Mouse (Mus musculus) urinary bladder, postnatal 14 days (tissue): Measurements from ENCODE around the gene Lrrc57.
A peak's percentile ranks its signal among the peaks of the same experiment; 100 is the strongest.

Experiments
- DNase-seq: peaks from one replicate; pipeline ENCODE4 v3.0.0; 2021; ENCODE audit warnings: low spot score

Gene Lrrc57

DNA sequence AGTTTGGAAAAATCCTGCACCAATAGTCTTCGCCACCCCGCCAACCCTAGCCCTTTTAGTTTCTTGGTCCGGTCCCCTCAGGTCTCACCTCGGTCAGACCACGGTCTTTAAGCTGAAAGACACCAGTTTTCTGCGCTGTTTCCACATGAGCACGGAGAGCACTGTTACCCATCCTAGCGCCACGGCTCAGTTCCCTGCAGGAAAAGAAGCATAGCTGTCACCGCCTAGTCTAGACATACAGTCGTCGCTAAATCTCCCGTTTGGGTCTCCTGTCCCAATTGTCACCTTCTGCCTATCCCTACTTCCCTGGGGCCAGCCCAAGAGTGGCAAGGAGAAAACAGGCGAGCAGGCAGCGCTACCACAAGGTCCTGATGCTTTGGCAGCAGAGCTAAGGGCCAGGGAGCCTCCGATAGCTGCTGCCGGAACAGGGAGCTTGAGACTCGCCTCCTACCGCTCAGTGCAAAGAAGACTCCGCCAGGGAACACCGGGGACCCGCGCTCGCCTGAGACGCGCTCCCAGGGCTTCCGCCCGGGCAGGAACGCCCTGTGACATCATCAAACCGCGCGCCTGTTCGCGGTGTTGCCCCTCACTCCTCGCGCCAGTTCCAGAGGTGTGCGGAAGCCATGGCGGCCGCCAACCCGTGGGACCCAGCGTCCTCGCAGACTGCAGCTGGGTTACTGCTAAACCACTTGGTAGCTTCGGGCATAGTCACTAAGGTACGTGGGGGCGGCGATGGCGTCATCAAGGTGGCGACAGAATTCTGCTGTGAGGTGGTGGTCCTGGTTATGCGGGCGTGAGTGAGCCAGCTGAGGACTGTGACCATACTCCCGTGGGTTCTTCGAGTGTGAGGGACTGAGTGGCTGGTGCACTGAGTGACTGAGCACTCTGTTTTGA lies at the start of gene Lrrc57, which contains the start of gene Haus2:
Gene Lrrc57, minus strand, starts transcription at position 691 of the 894 bp plus-strand sequence.
Gene Haus2, plus strand, starts transcription at position 554 of the 894 bp plus-strand sequence.
- DNase-seq = peak; percentile 92

DNA sequence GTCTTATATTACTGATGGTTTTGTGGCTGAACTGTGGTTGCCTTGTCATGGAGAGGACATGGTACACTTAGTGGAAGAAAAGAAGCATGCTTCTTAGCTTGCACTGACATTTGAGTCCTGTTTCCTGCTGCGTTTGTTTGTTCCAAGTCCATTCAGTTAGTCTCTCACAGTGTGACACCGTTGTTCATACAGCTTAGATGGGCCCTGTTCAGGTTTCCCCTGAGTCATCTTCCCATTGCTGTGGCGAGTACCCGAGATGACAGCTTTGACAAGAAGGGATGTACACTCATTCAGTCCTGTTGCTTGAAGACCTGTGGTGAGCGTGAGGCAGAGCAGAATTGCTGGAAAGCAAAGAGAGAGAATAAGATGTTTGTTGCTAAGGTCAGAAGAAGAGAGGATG lies 49.2 kb upstream of the Lrrc57 start:
- no peak for DNase-seq

DNA sequence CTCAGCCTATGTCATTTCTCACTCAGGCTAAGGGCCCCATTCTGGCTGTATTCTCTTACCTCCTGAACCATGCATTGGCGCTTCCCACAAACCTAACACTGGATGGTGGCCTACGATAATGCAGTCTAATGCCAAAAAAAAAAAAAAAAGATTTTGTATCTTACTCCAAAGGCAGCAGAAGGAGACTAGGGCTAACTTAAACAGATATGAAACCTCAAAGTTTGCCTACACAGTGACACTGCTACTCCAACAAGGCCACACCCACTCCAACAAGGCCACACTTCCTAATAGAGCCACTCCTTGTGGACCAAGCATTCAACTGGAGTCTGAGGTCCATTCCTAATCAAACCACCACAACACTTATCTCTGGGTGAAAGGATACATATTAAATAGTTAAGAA lies 47.4 kb upstream of the Lrrc57 start:
- DNase-seq = no peak

DNA sequence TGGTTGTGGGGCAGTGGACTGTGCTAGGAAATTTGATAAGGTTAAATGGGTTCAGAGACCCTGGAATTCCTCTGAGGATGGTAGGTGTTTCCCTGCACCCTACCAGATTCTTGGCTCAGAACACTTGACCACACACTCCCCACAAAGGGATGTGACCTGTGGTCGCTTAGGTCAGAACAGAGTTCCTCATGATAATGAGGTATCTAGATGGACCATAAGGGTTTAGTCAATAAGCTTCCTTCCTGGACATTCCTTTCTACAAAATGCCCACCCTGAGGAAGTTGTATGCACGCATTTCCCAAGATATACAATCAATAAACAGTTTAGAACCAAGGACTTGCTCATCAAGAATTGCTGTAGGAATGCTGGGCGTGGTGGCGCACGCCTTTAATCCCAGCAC lies 46.6 kb upstream of the Lrrc57 start:
- DNase-seq = no peak

DNA sequence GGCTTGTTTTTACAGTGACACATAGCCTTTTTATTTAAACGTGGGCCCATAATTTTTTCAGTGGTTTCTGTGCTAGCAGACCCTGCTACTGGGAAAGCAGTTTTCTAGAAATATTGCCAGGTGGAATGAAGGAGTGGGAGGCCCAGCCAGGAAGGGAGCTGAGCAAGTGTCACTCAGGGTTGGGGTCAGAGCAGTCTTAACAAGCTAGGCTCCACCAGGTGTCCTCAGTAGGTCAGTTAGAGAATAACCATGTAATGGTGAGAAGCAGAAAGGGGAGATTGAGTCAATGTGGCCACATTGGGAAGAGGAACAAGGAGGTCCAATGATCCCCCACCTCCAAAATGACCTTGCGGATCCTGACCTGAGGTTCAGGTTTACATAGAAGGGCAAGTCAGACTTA lies 45.4 kb upstream of the Lrrc57 start:
- no peak for DNase-seq

DNA sequence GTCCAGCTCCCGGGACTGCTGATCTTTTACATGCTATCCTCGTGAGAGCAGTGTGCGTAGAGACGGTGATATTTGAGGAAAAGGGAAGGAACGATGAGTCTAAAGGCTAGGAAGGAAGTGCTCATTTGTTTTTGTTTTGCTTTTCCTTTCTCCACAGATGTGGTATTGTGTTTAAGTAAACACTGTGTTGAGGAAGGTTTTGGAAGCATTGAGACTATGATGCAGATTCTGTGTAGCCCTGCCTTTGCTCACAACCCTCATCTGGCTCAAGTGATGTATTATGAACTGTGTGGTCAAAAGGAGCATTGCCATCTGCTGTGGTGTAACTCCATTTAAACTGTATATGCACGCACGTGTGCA lies 43.6 kb upstream of the Lrrc57 start:
- DNase-seq = no peak

DNA sequence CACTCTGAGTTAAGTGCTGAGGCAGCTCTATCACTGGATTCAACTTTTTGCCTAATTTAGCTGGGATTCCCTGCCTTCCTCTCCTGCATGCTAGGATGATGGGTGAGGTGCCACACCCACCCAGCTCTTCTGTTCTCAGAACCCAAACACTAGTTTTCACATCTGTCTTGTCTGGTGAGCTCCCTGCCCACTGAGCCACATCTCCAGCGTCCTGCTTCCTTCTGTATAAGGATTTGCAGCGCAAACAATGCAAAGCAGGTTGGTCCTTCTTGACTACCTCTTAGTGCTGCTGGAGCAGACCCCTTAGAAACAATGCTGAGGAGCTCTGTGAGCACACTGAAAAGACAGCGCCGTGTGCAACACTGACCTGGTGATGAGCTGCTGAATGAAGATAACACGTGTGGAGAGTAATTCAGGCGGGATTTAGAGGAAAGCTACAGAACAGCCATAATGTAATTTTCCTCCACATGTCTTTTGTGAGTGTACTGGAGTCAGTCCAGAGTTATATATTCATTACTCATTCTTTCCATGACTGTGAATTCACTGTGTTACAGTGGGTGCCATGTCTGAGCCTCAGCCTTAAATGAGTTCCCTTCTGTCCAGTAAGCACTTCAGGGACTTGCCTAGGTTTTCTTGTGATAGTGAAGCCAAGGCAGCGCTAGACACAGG lies 43.1 kb upstream of the Lrrc57 start:
- DNase-seq = no peak

DNA sequence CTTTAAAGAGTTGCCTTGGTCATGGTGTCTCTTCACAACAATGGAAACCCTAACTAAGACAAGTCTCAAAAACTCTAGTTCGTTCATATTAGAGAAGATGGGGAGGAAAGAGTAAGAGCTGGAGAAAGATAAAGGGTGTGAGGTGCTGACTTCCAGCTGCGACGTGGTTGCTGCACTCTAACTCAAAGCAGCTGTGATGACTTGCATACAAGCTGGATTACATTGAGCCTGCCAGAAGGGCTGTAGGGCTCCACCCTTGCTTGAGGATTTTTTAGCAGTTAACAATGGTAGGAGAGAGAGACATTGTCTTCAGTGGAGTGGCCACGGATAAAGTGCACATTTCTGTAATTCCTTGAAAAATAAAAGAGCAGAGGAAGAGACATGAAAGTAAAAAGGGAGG lies 37.5 kb upstream of the Lrrc57 start:
- DNase-seq = peak; percentile 35

DNA sequence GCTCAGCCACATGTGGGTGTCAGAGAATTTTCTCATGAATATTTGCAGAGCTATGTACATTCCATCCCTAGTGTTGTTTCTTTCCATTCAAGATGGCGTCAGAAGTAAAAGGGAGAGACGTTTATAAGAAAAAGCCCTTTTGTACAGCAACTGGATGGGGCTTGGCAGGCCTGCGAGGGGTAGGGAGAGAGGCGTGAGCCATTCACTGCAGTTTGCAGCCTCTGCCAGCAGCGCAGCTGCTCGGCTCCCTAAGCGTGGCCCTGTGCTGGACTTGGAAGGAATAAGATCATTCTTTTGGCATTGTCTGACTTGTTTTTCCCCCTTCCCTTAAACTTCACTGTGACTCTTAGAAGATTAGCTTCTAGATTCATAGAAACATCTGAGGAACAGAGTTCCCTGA lies 34.5 kb upstream of the Lrrc57 start:
- peak; percentile 64 for DNase-seq

DNA sequence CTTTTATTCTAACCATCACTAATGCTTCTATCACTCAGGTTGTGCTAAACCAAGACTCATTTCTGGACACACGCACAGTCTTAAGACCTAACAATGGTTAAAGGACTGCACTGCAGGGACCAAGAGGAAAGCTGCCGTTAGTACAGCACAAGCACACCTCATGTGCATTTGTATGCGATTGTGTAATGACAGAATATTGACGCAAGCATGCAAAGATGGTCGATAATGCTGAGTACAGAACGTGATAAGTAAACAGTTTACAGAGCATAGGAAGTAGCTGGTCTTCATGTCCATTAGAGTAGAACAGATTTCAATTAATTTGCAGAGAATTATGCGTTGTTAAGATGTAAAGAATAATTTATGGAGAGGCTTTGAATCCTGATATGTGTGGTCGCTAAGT lies 31.5 kb upstream of the Lrrc57 start:
- DNase-seq = no peak

DNA sequence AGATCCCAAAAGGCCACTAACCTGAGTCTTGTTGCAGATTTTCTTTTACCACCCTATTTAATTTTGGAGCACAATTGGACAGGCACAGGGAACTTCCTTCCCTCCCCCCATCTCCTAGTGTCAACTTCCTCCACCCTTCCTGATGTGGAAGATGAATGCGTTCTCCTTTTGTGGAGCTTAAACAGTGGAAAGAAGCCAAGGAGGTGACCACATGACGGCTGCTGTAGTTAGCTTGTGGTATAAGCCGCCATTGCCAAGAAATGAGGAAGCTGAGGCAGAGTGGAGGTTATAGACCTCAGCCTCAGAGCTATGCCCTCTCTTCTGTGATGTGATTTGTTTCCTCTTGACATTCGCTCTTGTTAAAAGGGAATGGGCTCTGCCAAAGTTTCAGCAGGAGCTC lies 22.6 kb upstream of the Lrrc57 start:
- no peak for DNase-seq

DNA sequence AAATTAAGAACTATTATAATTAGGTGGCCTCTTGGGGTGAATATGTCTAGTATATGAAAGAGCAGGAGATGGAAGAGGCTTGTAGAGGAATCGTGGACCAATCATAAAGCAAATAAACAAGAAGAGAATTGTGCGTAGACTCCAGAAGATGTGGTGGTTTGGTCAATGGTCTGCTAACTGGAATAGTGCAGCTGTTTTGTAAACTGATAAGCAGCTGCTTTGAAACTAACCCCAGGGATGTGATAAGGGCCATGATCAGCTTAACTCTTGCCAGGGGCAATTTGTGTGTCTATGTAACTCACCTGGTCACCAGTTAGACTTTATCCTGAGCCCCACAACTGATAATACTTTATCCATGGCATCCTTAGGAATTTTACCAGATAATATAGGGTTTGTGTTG lies 22.2 kb upstream of the Lrrc57 start:
- DNase-seq = no peak

DNA sequence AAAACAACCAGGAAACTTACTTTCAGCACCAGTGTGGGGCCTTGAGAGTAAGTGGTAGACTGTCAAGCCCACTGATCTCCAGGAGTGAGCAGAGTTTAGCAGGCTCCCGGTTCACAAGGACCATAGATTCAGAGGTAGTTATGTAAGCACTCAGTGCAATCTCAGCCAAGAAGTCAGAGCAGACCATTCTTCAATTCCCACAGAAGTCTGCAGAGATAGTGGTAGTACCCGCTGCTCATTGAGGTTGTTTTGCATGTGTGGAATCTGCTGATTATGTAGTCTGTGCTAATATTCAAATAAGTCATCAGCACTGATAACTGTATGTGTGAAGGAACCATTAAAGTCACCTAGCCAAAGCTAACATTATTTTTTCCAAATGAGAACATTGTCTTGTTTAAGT lies 21.3 kb upstream of the Lrrc57 start:
- DNase-seq = no peak

DNA sequence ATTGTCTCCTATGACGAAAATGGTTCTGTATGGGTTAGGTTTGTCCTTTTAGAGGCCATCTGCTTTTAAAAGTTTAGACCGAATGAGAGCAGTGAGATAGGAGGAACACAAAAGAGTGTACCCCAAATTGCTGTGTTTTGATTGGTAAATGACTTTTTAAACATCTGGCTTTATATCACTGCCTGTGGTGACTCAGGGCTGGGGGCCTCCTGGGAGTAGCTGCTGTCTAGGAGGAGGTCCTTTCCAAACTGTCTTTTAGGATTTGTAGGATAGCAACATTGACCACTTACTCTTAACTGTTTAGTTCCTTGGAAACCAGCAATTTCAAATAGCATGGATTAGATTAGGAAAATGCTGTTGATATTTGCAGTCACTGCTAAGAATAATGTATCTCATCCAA lies 20.9 kb upstream of the Lrrc57 start:
- DNase-seq = no peak

DNA sequence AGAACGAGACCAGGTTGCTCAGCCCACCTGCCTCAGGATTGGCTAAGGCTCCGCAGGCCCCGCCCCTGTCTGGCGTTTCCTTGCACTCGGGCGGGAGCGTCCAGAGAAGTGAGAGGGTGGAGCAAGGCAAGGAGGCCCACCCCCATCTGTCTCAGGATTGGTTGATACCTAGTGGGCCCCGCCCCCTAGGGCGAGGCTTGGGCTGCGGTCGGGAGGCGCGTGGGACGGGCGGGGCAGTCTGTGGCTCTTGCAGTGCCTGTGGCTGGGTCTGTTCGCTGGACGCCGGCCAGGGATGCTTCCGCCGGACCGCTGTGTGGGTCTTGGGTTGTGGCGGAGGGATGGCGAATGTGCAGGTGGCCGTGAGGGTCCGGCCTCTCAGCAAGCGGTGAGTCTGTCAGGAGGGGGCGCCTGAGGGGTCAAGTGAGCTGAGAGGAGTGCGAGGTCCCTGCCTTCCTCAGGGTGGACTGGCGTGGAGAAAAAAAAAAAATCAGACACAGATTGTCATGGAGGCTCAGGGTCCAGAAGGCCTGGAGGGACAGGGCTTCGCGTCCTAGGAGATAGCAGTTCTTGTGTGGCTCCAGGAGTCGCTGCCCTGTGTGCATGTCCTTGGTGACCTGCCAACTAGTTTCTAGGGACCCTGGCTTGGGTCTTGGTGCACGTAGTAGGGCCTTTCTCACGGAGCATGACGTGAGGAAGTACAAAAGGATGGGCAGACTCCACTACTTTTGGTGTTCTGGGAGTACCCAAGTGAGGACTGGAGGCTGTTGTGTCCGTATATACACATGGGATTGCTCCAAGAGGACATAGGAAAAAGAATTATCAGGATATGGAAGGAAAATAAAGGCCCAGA lies 19.8 kb upstream of the Lrrc57 start, which contains the start of gene Stard9:
Gene Stard9, plus strand, starts transcription at position 236 of the 850 bp plus-strand sequence.
- peak; percentile 98 for DNase-seq

DNA sequence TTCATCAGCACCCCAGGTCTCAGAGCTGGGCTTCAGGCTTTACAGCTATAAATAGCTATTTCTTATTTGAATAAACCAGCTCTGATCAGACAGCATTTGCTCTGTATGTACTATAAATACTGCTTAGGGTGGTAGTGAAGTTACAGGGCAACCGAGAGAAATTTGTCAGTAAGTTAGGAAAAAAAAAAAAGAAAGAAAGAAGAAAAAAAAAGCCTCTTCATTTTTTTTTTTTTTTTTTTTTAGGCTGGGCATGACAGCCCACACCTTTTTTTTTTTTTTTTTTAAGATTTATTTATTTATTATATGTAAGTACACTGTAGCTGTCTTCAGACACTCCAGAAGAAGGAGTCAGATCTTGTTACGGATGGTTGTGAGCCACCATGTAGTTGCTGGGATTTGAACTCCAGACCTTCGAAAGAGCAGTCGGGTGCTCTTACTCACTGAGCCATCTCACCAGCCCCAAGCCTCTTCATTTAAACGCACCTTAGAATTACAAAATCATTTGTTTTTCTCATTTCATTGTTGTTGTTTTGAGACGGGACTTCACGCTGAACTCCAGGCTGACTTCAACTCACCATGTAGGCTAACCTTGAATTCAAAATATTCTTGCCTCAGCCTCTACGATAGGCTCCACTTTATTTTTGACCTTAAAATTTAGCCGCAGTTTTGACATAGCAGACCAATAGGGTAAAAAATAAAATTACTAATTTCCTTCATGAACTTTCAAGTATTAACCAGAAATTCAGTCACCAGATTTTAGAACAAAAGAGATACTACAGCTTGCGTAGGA lies 19.0 kb upstream of the Lrrc57 start:
- no peak for DNase-seq

DNA sequence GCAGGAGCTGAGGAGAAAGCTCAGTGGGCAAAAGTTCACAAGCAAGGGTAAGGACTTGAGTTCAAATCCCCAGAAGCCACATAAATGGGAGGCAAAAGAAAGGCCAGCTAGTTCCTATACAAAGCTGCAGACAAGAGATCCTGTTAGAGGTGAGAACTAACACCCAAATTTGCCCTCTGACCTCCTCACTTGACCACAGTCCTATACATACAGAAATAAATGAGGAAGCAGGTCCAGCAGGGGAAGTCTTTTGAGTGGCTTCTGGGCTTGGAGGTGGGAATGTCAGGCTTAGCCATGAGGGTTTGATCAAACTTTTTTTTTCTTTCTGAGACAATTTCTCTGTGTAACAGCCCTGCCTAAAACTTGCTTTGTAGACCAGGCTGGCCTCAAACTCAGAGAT lies 13.6 kb upstream of the Lrrc57 start:
- no peak for DNase-seq

DNA sequence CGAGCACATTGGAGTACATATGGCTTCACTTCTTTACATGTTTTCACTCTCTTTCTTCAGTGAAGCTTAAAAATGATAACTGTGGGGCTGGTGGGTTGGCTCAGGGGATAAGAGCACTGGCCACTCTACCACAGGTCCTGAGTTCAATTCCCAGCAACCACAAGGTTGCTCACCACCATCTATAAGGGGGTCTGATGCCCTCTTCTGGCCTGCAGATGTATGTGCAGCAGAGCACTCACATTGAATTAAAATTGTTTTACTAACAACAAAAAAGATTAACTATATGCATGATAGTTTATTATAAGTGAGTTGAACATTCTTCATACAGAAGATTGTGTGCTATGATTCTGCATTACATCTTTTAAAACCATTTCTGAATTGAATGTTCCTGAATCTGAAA lies 10.2 kb upstream of the Lrrc57 start:
- no peak for DNase-seq

DNA sequence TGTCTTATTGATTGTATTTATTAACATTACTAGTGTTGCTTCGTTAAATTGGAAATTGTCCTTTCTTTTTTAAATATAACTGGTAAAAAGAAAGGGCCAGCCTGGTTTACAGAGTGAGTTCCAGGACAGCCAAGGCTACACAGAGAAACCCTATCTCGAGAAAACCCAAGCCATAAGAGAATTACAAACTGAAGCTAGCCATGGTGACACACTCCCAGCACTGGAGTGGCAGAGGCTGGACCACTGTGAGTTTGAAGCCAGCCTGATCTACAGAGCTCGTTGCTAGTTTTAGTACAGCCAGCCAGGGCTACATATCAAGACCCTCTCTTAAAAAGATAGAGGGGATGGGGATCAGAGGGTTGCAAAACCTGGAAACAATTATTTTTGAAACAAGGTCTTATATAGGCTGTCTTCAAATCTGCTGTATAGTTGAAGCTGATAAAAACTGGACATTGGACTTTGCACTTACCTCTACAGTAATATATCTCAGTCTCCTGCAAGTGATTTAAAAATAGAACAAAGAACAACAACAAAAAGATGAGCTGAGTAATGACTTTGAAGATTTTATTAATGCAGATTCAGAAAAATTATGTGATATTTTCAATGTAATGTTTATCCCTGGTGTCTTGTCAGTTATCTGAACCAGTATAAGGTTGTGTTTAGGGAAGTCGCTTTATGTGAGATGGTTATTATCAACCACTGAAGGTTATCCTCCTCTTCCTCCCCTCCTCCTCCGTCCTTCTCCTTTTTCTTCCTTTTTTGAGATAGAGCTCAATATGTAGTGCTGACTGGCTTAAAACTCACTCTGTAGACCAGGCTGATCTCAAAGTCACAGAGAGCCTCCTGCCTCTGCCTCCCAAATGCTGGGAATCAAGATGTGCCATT lies 7.2 kb upstream of the Lrrc57 start:
- DNase-seq = no peak

DNA sequence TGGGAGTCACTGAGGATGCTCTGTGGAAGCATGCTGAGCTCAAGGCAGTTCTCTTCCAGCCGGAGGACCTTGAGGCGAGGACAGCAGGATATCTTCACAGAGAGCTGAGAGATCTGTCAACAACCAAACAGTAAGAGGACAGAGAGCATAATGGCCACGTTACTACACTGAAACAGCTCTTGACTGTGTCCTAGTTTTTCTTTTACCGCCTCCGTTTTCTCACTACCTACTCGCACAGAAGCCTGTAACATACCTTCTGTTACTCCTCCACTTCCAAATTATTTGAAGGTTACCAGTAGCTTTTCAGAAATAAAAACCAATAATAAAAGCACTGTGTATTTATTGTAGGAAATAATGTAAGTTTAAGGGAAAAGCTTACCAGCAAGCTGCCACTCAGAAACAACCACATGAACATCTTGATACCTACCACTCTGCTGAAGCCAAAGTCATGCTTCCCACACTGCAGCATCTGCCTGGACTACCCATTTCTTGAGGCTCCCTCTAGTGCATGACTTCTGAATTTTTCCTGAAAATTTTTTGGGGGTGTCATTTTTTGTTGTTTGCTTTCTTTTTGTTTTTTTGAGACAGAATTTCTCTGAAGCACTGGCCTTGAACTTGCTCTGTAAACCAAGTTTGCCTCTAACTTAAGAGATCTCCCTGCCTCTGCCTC lies 3.2 kb downstream of the Lrrc57 start:
- DNase-seq = no peak
